Mouse (Mus musculus) stomach, embryonic 16.5 days (tissue): ENCODE measurements at regions not wholly inside any gene's neighbourhood (a gene's known extent, or its start where the extent isn't known, plus 50 kb on each side); places are given as distances from the start of the nearest gene placed in this dataset.

Source experiments
- ATAC-seq: fragments of 200-750 bp; cut with Nextera tagmentation; 2 replicates; pipeline ENCODE4 v1.8.0; 2017; ENCODE audit warnings: moderate number of reproducible peaks, moderate TSS enrichment; ENCODE audit not compliant: insufficient read depth, low FRiP score
- H3K27ac ChIP-seq: fragments of 300-500 bp; sonication (generic); 2 replicates; pipeline ENCODE4 v1.5.1; 2014; ENCODE audit warnings: low read length
- H3K27me3 ChIP-seq: fragments of 300-500 bp; sonication (generic); 2 replicates; pipeline ENCODE4 v1.6.1; 2014; ENCODE audit warnings: low read length, control low read depth, mixed read lengths; ENCODE audit not compliant: control insufficient read depth, insufficient read depth
- H3K36me3 ChIP-seq: fragments of 300-500 bp; sonication (generic); 2 replicates; pipeline ENCODE4 v1.6.1; 2014; ENCODE audit warnings: low read length; ENCODE audit not compliant: control insufficient read depth, insufficient read depth
- H3K4me1 ChIP-seq: fragments of 300-500 bp; sonication (generic); 2 replicates; pipeline ENCODE4 v1.6.1; 2014; ENCODE audit warnings: low read length, control low read depth, mixed read lengths; ENCODE audit not compliant: control insufficient read depth, insufficient read depth
- H3K4me2 ChIP-seq: fragments of 300-500 bp; sonication (generic); 2 replicates; pipeline ENCODE4 v1.6.1; 2014; ENCODE audit warnings: low read depth, low read length, mixed read lengths
- H3K4me3 ChIP-seq: fragments of 300-500 bp; sonication (generic); replicated peaks from 2 replicates; pipeline ENCODE4 v1.5.1; 2014; ENCODE audit warnings: mild to moderate bottlenecking, low read length
- H3K9ac ChIP-seq: fragments of 300-500 bp; sonication (generic); 2 replicates; pipeline ENCODE4 v1.6.1; 2014; ENCODE audit warnings: low read length
- H3K9me3 ChIP-seq: fragments of 300-500 bp; sonication (generic); replicated peaks from 2 replicates; pipeline ENCODE4 v1.6.1; 2016; ENCODE audit warnings: low read length, control low read depth; ENCODE audit not compliant: control insufficient read depth
- WGBS: fragments of 180-500 bp; shearing (Covaris S2); extraction: QIAGEN DNeasy Blood & Tissue Kit; methylation state at CpG from one replicate; pipeline ENCODE4 v1.1.7; 2014; 5-methylcytosine and 5-hydroxymethylcytosine counted together

DNA sequence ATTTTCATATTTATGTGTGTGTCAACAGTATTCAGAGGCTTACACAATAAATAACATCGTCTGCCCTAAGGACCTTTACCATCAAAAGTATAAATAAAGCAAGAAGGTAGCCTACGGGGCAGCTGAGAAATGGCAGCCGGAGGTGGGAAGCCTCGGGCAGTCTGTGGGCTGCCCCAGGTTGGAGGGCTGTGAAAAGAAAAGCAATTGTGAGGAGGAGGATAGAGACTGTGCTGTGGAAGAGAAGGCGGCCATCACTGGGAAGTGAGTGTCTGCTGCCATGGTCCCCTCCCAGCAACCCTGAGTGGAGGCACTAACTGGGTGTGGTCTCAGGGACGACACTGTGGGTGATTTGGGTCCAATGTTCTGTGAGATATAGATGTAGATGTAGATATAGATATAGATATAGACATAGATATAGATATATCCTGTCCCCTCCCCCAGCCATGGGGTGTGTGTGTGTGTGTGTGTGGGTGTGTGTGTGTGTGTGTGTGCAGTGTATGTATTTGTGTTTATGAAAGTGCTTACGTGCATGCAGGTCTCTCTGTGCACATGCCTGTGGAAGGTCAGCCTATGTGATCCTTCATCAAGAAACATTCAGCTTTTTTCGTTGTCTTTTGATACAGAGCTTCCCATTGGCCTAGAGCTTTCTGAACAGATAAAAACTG, 220.6 kb upstream of the Noct start:
- Histone ChIP-seq H3K36me3 (no peaks in the 10 kb centered on the region), H3K9me3 (no peaks in the 10 kb centered on the region), H3K27me3 (no peaks in the 10 kb centered on the region), H3K27ac (no peak overlapping the region), H3K4me3 (no peak overlapping the region), H3K4me1 (no peaks in the 10 kb centered on the region), H3K4me2 (no peak overlapping the region), H3K9ac (no peak overlapping the region)
- no peak for ATAC-seq
- 77% methylated on average over 8 of the region's 8 CpGs for WGBS

DNA sequence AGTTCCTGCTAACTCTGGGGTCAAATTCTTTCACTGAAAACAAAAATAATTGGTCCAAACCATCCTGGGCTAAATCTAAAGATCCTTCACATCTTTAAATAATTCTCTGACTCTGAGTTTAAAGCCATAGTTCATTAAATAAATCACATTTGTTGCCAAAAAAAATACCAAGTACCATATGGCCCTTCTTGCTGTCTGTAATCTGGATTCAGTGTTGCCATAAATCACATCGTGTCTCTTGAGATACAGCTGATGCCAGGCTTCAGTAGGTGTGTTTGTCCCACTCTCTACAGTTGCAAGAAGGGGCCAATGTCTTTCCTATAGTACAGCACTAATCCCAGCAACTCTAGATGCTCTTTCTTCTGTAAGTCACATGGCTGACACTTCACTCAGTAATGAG, 220.0 kb upstream of the Noct start:
- H3K4me2 ChIP-seq, result no peak overlapping the region
- H3K9ac ChIP-seq, result no peak overlapping the region
- H3K27me3 ChIP-seq, result no peaks in the 10 kb centered on the region
- H3K36me3 ChIP-seq, result no peaks in the 10 kb centered on the region
- no peaks in the 10 kb centered on the region for H3K4me1 ChIP-seq
- 63% methylated on average over 1 of the region's 1 CpGs for WGBS
- no peaks in the 10 kb centered on the region for H3K9me3 ChIP-seq
- no peak for ATAC-seq
- no peak overlapping the region for H3K27ac ChIP-seq
- H3K4me3 ChIP-seq, result no peak overlapping the region

DNA sequence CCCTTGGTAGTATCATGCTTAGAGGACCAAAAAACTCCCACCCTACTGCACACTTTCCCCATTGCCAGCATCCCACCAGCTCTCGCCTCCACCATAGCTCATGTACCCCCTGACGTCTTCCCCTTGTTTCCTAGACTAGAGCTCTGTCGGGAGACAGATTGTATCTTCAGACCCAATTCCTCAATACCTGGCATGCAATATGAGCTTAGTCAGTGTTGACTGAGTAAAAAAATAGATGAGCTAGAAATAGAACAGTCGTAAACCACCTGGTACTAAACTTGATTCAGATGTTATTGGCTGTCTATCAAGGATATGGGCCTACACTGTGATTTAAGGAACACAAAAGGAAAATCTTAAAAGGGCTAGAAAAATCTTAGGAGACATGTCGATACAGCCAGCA, 215.1 kb upstream of the Noct start:
- no peak overlapping the region for H3K4me2 ChIP-seq
- H3K27ac ChIP-seq, result no peak overlapping the region
- no peaks in the 10 kb centered on the region for H3K27me3 ChIP-seq
- no peak overlapping the region for H3K4me3 ChIP-seq
- H3K9me3 ChIP-seq, result no peaks in the 10 kb centered on the region
- ATAC-seq, result no peak
- no peak overlapping the region for H3K9ac ChIP-seq
- H3K36me3 ChIP-seq, result no peaks in the 10 kb centered on the region
- WGBS, result 79% methylated on average over 5 of the region's 5 CpGs
- H3K4me1 ChIP-seq, result no peaks in the 10 kb centered on the region

DNA sequence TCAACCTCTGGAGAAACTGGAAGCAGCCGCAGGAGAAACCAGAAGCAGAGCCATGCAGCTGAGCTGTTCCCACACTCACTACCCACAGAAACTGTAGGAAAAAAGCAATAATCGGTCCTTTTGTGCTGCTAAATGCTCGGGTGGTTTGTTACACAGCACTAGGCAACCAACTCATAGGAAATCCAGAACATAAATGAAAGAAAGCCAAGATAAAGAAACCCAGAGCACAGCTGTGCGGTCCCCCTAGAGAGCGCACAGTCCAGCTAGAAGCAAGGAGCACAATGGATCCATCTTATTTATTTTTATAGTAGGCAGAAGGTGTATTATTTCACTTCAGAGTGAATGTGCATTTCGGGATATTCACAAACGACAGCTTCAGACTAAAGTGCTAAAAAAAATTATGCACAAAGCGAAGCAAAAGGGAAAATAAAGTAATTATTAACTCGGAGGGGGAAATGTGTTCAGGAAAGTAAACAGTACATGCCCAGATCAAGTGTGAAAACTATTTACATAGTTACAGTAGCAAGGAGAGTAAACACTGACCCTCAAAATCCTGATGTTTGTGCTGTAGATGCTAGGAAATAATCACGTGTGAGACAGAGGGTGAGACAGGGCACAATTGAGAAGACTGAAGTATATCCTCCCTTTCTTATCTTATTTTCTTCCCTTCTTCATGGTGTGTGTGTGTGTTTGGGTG, 204.4 kb upstream of the Noct start:
- peak overlapping the region; percentile 50 for H3K9ac ChIP-seq
- H3K9me3 ChIP-seq, result no peaks in the 10 kb centered on the region
- peak; percentile 90 for ATAC-seq
- no peaks in the 10 kb centered on the region for H3K4me1 ChIP-seq
- H3K4me3 ChIP-seq, result peak overlapping the region; percentile 25
- WGBS, result 54% methylated on average over 10 of the region's 10 CpGs
- peak overlapping the region; percentile 84 for H3K27ac ChIP-seq
- no peaks in the 10 kb centered on the region for H3K36me3 ChIP-seq
- H3K4me2 ChIP-seq, result peak overlapping the region; percentile 43
- no peaks in the 10 kb centered on the region for H3K27me3 ChIP-seq

DNA sequence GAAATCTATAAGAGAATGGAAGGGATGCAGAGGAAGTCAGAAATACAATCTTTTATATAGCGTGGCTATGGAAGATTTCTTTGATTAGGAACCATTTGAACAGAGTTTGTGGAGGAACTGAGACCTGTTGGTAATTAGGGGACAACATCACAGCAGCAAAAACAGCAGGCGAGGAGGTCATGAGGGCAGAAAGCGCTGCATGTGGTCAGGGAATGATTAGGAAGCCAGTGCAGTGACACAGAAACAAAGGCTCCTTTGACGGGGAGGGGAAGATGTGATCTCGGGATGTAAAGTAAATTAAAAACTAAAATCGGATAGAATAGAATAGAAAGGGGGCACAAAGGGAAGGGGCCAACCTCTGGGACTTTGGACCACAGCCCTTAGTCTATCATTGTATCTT, 199.6 kb upstream of the Noct start:
- no peak for ATAC-seq
- H3K27me3 ChIP-seq, result no peaks in the 10 kb centered on the region
- no peak overlapping the region for H3K27ac ChIP-seq
- H3K9ac ChIP-seq, result no peak overlapping the region
- no peaks in the 10 kb centered on the region for H3K9me3 ChIP-seq
- no peaks in the 10 kb centered on the region for H3K36me3 ChIP-seq
- no peak overlapping the region for H3K4me2 ChIP-seq
- WGBS, result 61% methylated on average over 6 of the region's 6 CpGs
- no peak overlapping the region for H3K4me3 ChIP-seq
- H3K4me1 ChIP-seq, result no peaks in the 10 kb centered on the region

DNA sequence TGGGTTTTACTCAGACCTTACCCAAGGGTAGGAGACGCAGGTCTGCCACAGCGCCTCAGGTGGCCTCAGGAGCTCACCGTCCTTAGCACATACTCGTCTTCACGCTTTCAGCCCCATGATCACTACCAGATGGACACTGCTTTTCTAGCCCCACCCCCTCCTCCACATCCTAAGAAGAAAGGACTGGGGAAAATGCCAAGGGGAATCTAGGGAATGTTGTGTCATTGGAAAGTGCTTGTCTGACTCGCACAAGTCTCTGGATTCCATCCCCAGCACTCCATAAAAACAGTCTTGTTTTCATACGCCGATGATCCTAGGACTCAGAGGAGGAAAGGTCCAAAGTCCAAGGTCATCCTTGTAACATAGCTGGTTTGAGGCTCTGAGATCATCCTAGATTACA, 192.4 kb upstream of the Noct start:
- H3K9ac ChIP-seq, result no peak overlapping the region
- H3K36me3 ChIP-seq, result no peaks in the 10 kb centered on the region
- H3K4me1 ChIP-seq, result no peaks in the 10 kb centered on the region
- peak; percentile 47; the same call in 1 of the 2 replicates for ATAC-seq
- H3K27ac ChIP-seq, result no peak overlapping the region
- no peak overlapping the region for H3K4me3 ChIP-seq
- H3K27me3 ChIP-seq, result no peaks in the 10 kb centered on the region
- no peaks in the 10 kb centered on the region for H3K9me3 ChIP-seq
- WGBS, result 65% methylated on average over 8 of the region's 8 CpGs
- no peak overlapping the region for H3K4me2 ChIP-seq

DNA sequence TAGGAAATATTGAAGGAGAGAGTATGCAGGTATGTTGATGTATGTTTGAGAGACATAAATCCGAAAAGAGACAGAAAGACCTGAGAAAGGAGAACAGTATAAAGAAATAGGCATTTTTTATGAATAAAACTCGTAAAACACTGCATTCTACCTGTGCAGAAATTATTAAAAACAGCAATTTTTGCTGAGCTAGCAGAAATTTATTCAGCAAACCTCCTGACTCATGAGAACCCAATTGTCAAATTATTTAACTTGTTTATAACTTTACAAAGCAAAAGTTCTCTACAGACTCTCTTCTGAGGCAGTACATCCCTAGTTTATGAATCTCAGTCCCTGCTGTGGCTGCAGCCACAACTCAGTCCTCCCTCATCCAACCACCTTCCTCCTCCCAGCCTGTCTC, 191.0 kb upstream of the Noct start:
- Histone ChIP-seq H3K27me3 (no peaks in the 10 kb centered on the region), H3K36me3 (no peaks in the 10 kb centered on the region), H3K9ac (no peak overlapping the region), H3K9me3 (no peaks in the 10 kb centered on the region), H3K27ac (no peak overlapping the region), H3K4me2 (no peak overlapping the region), H3K4me3 (no peak overlapping the region), H3K4me1 (no peaks in the 10 kb centered on the region)
- ATAC-seq, result no peak
- 78% methylated on average over 2 of the region's 2 CpGs for WGBS

DNA sequence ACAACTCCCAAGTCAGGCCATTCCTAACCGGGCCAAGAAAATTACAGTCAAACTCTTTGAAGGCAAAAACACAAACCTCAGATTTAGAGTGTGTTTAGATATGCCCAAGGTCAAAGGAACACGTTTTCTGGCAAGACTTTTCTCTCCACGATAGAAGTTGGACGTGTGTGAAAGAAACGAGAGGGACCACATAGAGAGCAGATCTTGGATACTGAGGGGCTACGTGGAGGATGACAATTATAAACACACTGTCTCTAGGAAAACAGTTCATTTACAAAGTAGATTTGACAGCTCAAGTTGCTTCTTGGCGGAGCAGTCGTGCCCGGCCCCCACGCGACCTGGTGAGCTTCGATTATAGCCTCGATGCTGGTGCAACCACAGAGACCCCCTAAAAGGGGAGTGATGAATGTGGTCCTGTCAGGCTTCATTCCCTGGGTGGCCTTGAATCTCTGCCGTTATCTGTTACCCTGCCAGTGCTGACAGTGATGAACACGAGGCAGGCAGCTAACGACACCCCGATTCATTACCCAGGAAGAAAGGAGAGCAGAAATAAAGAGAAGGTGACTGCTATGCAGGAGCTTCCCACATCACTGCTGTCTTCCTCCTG, 187.4 kb upstream of the Noct start:
- WGBS, result 34% methylated on average over 17 of the region's 17 CpGs

DNA sequence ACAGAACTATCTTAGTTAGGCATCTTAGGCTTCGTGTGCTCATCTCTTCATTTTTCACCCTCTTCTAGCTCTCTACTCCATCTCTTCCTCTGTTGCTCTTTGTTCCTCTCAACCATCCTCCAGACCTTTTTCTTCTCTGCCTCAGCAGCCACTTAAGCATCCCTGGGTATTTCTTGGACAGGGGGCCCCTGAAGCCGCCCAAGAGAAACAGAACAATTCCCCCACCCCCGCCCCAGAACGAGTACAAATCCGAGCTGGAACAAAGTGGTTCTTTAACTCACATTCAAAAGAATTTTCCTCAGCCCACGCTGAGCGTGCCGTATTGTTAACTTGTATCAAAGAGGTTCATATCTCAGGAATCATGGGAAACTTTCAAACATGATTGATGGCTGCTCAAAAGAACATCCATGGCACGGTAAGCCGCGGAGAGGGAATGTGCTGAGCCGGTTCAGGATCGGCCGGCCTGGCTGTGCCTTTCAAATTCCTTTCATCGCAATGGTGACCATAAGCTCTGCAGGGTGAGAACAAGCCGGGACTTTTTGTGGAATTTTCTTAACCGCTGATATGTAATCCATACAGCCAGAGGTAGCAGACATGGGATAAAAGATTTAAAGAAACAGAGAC, 181.9 kb upstream of the Noct start:
- H3K4me2 ChIP-seq, result peak overlapping the region; percentile 30
- no peaks in the 10 kb centered on the region for H3K36me3 ChIP-seq
- no peaks in the 10 kb centered on the region for H3K4me1 ChIP-seq
- WGBS, result 41% methylated on average over 17 of the region's 17 CpGs
- H3K4me3 ChIP-seq, result peak overlapping the region; percentile 4; the same call in 1 of the 2 replicates
- no peak overlapping the region; the same call in 1 of the 2 replicates for H3K27ac ChIP-seq
- H3K9ac ChIP-seq, result peak overlapping the region; percentile 5; the same call in 1 of the 2 replicates
- no peaks in the 10 kb centered on the region for H3K27me3 ChIP-seq
- no peak for ATAC-seq
- H3K9me3 ChIP-seq, result no peaks in the 10 kb centered on the region; the same call in 1 of the 2 replicates

More for the DNA sequence above, 187.4 kb upstream of the Noct start:
- Histone ChIP-seq H3K36me3 (no peaks in the 10 kb centered on the region), H3K4me2 (no peak overlapping the region), H3K4me1 (no peaks in the 10 kb centered on the region), H3K9me3 (no peaks in the 10 kb centered on the region), H3K27me3 (no peaks in the 10 kb centered on the region), H3K9ac (no peak overlapping the region), H3K4me3 (no peak overlapping the region), H3K27ac (no peak overlapping the region)
- ATAC-seq, result no peak
